Mouse (Mus musculus): ENCODE results near the gene Syt1.

GRCm38 (mm10) chr10:108705658-108706057, 305.1 kb downstream of the Syt1 start:
- TF ChIP-seq TAL1 (conservative IDR thresholded peaks at IDR 0.05; ENCODE audit: low read depth, low read length) (no peak), GATA1 (IDR thresholded peaks at IDR 0.05; ENCODE audit: borderline replicate concordance, low read length) (no peak)

Data from G1E (cell line).